Comparison of ENCODE assay signal across 17 mouse cellular contexts in the genomic region with DNA sequence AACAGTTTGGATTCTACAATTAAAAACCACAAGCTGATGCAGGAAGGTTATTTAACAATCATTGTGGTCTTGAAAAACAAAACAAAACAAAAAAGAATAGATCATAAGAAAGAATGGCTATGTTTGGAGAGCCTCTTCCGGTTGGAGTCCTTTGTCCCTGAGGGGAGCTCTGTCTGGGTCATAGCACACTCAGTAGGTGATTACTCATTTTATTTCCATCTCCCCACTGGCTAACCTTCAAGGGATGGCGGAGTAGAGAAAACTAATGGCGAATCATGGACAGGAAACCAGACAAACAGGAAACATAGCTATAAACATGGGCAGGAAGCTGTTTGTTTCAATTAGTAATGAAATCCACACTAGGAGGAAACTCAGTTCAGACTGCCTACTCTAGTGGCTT.
"Had no signal": no experiment of that assay in that cellular context is flagged by ENCODE, and none has a peak within 500 bp of the region (broad histone marks: within the 10 kb centered on the region; RNA-seq: fewer than 3 reads in every experiment).

No protein-coding gene starts in this region.

- H3K4me2 ChIP-seq: intestine, embryonic 15.5 days; limb, embryonic 13.5 days; midbrain, embryonic 11.5 days; neural tube, embryonic 12.5 days; neural tube, embryonic 15.5 days had no signal

- H3K36me3 ChIP-seq: intestine, embryonic 15.5 days; limb, embryonic 13.5 days; neural tube, embryonic 12.5 days; neural tube, embryonic 15.5 days had no signal

- ATAC-seq: intestine, embryonic 15.5 days; liver, postnatal 0 days had no signal

- H3K9me3 ChIP-seq: intestine, embryonic 15.5 days; limb, embryonic 13.5 days; neural tube, embryonic 12.5 days; neural tube, embryonic 15.5 days had no signal

- H3K4me1 ChIP-seq: intestine, embryonic 15.5 days; neural tube, embryonic 12.5 days; neural tube, embryonic 15.5 days had no signal

- H3K27ac ChIP-seq: intestine, embryonic 15.5 days; limb, embryonic 13.5 days; liver, embryonic 14.5 days; neural tube, embryonic 12.5 days; neural tube, embryonic 15.5 days had no signal

- H3K27me3 ChIP-seq: intestine, embryonic 15.5 days; limb, embryonic 13.5 days; neural tube, embryonic 12.5 days; neural tube, embryonic 15.5 days had no signal

- H3K9ac ChIP-seq: intestine, embryonic 15.5 days; limb, embryonic 13.5 days; liver, embryonic 14.5 days; liver, postnatal 0 days; neural tube, embryonic 12.5 days; neural tube, embryonic 15.5 days had no signal

- DNase-seq: kidney, adult 11 months; kidney, adult 9 months; kidney, postnatal 10 days; kidney, postnatal 4 days; left cerebral cortex, postnatal 4 days; liver; liver, postnatal 0 days; lung, postnatal 4 days; midbrain, embryonic 14.5 days; thymus, adult 18-20 months; thymus, postnatal 36 days had no signal

- H3K4me3 ChIP-seq: intestine, embryonic 15.5 days; limb, embryonic 13.5 days; neural tube, embryonic 12.5 days; neural tube, embryonic 15.5 days had no signal
